Mouse (Mus musculus) neutrophil, adult 59 days (primary cell): ENCODE results near the gene Tent5a. TPM values are rescaled to one million over a fixed set of nuclear protein-coding genes. Genes with fewer than 3 reads are reported as not detected.

ENCODE experiments used
- total RNA-seq, 2 experiments: library from RNA; stranded (reverse); gene quantifications; 1 replicate in 1 of 2; 2 replicates in 1 of 2; pipeline ENCODE4 v1.2.4; 2023

The Tent5a gene
- total RNA-seq, result 10 to 100 TPM; 22.6 to 23.2 TPM

DNA sequence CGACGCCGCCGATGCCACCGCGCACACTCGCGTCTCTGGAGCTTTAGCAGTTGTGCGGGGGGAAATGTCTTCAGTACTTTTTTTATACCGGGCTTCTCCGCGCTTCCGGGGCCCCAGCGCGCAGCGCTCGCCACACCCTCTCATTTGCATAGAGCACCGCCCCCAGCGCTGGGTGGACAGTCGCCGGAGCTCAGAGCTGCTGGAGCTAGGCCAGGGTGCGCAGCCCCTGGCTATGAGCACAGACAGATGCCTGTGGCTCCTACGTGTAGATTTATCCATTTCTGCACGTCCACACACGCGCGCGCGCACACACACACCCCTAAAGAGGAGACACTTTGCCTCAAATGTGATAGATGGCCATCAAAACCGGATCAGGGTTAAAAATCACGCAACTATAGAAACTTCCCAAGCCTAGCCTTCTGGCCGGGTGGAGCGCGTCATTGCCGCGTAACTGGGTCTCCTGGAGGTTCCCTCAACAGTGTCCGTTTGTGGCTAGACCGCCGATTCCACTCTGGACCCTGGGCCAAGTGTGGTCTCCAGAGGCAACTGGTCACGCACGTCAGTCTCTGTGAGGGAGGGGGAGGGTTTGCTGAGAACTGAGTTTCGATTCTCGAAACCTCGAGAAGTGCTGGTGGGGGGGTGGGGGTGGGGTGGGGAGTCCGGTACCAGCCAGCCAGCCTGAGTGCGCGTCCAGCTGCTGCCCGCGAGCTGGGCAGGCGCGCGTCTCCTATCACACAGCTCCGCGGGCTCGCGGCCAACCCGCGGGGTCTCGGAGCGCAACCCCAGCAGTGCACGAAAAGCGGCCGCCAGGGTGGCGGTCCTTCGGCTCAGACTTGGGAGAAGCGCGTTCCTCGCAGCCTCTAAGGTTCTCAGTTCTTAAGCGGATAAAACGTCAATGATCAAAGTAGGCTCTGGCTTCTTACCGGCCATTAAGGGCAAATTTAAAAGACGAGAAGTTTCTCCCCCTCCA, at the start of gene Tent5a:
TSS of gene Tent5a (minus strand) at position 107 of the 970 bp plus-strand sequence.

GRCm38 (mm10) chr9:85312473-85312872, 14.7 kb downstream of the Tent5a start, which contains the start of gene Gm11114:
Gm11114 (plus strand) TSS chr9:85312773.

Other genes starting within 250 kb of the Tent5a start
- not detected for gene Gm11114, start 14.6 kb downstream of the Tent5a start, total RNA-seq